Mouse (Mus musculus) right cerebral cortex, postnatal 10 days (tissue): Measurements from ENCODE around the gene Hist1h3g.

ENCODE experiments used
- DNase-seq, 2 experiments: peaks; one replicate each; pipeline ENCODE4 v3.0.0; 2021; ENCODE audit warnings: low spot score in 2 of 2

The Hist1h3g gene

DNA sequence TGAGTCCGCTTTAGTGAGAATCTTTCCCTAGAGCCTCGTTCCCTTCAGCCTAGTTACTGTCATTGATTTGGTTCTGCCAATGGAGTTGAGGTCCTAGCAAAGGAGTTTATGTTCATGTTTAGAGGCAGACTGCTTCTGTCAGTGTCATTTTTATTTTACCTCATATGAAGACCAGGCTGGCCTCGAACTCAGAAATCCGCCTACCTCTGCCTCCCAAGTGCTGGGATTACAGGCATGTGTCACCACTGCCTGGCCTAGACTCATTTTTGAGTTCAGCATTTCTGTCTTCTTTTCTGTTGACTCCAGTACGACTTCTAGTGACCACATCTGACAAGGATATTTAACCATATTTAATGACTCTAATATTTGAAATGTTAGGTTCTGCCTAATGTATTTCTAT, 19.9 kb upstream of the Hist1h3g start:
- no peak for DNase-seq

DNA sequence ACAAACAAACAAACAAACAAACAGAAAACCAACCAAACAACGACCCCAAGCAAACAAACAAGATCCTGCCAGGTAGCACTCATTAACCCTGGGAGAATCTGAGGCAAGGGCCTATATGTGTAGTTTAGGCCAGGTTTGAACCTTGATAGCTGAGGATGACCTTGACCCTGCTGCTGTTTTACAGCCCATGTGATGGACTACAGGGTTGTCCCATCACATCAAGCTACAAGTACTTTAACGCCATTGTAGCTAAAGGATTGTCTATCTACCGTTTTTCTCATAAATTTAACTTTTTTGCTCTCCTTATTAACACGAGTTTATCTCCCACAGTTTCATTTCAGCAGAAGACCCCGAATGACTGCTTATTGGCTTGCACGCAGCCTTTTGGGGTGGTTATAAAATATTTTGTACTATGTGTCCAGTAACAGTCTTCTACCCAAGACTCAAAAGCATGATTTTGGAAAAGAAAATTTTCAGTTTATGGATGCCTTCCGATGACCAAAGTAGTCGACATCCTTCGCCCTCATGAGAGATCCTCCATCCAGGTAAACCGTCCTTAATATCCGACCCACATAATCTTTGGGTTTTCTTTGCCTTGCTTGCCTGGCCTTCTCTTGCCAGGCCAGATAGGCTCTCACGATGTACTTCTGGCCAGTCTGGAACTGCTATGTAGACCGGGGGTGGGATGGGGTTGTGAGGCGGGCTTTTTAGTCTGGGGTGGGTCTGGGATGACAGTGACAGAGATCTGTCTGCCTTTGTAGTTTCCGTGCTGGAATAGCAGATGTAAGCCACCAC, 19.2 kb upstream of the Hist1h3g start:
- DNase-seq = no peak

DNA sequence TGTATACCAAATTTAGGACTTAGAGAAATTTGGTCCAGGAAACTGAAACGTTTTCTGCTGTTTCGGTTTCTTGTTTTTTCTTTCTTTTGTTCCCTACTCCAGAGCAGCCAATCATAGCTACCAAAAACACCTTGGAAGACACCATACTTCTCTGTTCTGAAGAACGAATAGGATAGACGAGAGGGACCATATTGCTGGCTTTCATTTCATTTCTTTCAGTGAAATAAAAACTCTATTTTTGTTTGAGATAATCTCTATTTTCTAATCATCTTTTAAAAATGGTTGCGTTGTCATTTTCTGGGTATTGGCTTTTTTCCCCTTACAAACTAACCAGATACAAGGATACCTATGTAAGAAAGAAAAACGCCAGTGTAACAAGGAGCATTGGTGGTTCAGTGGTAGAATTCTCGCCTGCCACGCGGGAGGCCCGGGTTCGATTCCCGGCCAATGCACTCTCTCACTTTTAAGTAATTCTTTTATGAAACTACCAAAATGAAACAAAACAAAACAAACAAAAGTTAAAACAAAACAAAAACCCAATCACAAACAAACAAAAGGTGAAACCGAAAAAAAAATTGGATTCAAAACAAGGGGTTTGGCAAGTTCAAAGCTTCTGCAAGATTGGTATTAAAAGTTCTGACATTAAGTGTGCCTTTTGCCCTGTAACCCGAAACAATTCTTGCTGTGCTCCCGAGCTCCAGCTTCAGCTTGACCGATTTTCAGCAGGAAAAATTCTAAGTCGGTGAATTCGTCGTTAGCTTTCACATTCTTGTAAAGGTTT, 18.2 kb upstream of the Hist1h3g start:
- DNase-seq = peak; percentile 73 to 80

DNA sequence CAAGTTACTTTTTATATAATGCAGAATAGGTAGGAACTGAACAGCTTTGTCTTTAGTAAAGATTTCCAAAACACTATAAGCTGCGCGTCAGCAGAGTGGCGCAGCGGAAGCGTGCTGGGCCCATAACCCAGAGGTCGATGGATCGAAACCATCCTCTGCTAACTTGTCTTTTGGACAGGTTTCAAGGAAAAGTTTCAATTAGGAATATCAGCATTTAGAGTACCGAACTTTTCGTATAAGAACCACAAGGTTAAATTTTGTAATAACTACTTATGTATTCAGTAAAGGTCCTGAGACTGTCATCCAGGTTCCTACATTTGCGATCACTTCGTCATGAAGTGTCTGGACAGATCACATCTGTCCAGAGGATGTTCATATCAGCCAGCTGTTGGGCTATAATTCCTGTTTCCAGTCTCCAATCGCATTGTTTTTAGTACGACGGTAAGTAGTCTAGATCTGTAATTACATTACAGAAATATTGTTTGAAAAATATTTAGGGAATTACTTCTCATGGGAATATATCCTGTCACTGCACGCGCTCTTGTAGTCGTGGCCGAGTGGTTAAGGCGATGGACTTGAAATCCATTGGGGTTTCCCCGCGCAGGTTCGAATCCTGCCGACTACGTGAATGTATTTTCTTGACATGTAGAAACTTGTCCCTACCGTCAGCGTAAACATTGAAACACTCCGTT, 17.5 kb upstream of the Hist1h3g start:
- DNase-seq = peak; percentile 90 to 94

DNA sequence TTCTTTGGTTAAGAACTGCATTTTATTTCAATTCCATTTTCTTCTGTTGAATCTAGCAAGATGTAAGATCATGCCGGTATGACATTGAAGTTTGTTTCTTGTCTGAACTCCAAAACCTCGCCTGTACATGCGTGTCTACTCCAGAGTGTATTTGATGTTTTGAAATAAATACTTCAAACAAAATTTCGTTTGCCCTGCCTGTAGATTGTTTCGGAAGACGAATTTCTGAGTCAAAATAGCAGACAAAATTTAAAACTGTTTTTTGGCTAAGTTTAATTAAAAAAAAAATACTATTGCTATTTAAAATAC, 17.0 kb upstream of the Hist1h3g start:
- no peak for DNase-seq

DNA sequence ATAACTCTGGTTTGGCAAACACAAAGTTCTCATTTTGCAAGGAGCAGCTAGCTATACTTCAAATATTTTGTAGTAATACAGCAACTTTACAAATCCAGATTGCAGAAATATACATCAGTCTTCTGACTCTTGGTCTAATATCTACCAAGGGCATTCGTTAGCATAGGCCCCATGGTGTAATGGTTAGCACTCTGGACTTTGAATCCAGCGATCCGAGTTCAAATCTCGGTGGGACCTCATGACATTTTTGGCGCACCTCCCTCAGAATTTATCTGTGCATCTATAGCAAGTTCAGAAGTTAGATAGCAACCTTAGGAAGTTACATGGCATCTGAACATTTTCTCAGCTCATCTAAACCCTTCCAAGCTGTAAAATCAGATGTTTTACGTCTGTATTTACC, 16.3 kb upstream of the Hist1h3g start:
- peak; percentile 79 to 80 for DNase-seq

DNA sequence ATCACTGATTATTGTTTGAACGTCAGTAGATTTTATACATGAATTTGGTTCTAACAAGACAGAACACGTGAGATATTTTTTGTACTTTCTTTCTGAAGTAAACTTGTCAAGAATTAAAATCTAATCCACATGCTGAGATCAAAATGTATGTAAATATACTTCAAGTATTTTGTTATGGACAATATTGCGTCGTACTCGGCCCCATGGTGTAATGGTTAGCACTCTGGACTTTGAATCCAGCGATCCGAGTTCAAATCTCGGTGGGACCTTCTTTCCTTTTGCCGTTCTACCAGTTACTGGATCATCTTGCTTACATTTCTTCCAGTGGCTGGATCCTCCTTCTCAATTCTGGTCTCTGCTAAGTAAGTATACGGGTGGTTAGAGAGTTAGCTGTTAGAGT, 15.8 kb upstream of the Hist1h3g start:
- peak; percentile 83 to 87 for DNase-seq

DNA sequence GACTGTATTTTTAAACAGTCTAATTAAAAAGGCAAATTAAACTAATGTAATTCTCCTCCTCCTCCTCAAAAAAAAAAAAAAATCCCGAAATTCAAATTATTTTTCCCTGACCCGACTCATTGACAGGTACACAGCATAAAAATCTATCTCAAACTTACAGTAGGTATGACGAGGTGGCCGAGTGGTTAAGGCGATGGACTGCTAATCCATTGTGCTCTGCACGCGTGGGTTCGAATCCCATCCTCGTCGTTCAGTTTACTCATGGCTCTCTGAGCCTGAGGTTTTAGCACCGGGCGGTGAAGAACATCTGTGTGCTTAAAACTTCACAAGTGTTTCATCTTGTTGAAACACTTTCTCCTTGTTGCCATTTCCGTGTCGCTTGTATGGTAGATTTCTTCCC, 13.5 kb upstream of the Hist1h3g start:
- DNase-seq = peak; percentile 73 to 81

DNA sequence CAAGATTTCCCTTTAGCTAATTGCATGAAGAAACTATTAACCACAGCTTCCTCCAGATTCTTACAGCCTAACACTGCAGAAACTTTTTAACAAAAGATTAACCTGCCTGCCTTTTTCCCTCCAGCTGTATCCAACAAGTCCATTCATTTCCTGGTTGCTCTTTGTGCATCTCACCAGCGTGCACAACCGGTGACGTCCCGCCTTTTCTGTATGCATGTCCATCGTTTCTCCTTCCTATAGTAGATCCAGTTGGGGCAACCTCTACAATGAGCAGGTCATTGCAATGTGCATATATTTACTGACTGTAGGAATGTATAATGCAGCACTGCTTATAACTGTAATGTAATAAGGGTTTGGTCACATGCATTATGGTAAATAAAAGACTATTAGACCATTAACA, 11.2 kb upstream of the Hist1h3g start:
- DNase-seq = no peak

DNA sequence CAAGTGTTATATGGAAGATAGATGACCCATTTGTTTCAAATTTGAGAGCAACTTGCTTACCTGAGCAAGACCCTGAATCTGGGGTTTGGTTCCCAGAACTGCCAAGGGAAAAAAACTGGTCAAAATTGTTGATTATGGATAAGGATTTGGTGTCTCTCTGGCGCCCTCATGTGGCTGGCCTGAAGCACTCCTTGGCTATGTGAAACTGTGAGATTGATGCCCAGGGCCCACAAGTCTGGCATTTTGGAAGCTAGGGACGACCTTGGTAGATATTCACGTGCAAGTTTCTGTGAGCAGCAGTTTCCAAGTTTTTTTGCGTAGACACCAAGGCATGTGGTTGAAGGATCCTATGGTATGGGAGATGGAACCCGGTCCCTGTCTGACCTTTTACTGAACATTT, 10.6 kb upstream of the Hist1h3g start:
- DNase-seq = peak; percentile 75 to 86

DNA sequence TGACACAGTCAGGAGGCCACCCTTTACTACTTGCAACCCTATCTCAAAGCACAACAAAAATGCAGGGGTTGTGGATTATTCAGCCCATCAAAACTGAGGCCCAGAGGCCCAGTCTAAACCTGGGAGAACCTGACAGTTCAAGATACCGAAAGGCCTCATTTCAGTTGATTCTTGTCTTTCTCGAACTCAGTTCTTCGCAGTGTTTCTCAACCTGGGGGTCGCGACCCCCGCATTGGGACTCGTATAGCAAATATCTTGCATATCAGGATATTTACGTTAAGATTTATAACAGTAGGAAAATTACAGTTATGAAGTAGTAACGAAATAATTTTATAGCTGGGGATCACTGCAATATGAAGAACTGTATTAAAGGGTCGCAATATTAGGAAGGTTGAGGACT, 9.3 kb upstream of the Hist1h3g start:
- peak in 1 of 2 experiments; percentile 37 for DNase-seq

DNA sequence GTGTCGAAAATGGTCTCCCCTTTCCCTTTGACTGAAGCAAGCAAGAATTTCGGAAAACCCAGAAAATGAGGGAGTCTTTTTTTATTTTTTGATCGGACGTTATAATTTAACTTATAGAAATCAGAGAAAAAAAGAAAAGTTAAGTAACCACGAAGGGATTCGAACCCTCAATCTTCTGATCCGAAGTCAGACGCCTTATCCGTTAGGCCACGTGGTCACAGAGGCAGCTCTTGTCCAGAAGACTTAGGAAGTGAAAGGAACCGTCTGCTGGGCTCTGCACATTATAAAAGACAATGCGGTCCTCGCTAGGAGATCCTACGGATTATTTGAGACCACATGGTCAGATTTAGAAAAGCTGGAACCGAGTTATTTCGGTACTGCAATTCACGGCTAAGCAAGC, 8.9 kb upstream of the Hist1h3g start:
- DNase-seq = peak; percentile 90 to 92

DNA sequence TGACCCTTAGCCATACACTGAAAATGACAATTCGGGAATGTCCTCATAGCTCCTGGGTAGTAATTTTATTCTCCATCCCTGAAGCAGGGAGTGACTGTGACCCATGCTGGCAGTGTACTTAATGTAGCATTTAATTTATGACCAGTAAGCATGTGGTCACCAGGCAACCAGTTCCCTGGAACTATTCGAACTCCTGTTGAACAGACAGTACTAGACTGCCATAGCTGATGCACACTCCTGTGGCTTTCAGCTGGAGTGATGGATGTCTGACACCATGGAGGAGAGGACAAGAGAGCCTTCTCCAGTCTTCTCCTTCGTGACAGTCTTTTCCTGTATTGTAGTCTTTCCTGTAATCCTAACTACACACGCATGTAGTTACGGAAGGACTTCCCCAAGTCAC, 6.2 kb upstream of the Hist1h3g start:
- no peak for DNase-seq

DNA sequence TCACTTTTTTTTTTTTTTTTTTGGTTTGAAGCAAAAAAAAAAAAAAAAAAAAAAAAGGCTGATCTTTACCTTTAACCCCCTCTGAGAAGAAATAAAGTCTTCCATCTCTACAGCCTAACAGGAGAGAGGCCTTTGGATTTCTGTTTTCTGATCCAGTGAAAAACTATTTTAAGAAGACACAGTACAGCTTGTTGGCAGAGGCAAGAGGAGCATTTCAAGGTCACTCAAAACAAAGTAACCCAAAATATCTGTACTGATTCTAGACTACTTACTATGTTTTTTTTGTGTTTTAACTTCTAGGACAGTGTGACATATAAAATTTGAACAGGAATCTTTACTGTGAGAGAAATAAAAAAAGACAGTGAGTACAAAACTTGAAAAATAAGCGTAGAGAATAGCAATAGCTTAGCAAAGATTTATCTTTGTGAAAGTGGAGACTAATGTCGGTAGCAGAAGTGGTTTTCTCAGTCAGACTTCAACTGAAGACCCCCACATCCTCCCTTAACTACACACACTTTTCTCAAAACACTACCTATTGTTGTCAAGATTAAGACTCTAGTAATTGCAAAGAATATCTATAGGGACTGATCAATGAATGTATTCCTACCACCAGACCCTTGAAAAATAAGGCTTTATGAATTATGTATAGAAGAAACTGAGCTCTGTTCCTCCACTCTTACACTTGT, 5.6 kb upstream of the Hist1h3g start:
- no peak for DNase-seq

DNA sequence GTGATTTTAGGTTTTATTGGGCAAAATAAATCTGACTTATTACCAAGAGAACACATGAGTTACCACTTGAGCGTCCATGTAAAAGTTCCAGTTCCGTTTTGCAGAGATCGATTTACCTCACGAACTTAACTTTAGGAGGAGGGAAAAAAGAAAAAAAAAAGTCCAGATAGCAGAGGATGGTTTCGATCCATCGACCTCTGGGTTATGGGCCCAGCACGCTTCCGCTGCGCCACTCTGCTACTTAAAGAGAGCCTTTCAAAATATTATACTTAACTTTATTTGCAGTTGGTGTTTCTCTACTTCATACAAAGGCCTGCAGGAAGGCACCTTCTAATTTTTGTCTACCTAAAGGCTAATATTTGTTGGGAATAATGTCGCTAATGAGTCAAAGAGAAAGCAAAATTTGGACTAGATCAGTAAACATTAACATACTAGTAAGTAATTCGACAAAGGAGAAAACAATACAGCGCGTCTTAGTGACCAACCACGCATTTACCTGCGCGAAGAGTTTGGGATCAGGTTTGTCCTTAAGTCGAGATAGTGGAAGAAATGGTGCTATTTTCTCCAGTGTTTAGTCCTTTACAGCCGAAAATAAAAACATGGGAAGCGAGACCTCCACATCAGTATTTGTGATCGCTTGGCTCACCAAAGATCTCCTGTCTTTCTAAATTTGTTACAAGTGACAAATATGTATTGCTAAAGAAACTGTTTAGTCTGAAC, 4.9 kb upstream of the Hist1h3g start:
- peak; percentile 57 to 69 for DNase-seq

DNA sequence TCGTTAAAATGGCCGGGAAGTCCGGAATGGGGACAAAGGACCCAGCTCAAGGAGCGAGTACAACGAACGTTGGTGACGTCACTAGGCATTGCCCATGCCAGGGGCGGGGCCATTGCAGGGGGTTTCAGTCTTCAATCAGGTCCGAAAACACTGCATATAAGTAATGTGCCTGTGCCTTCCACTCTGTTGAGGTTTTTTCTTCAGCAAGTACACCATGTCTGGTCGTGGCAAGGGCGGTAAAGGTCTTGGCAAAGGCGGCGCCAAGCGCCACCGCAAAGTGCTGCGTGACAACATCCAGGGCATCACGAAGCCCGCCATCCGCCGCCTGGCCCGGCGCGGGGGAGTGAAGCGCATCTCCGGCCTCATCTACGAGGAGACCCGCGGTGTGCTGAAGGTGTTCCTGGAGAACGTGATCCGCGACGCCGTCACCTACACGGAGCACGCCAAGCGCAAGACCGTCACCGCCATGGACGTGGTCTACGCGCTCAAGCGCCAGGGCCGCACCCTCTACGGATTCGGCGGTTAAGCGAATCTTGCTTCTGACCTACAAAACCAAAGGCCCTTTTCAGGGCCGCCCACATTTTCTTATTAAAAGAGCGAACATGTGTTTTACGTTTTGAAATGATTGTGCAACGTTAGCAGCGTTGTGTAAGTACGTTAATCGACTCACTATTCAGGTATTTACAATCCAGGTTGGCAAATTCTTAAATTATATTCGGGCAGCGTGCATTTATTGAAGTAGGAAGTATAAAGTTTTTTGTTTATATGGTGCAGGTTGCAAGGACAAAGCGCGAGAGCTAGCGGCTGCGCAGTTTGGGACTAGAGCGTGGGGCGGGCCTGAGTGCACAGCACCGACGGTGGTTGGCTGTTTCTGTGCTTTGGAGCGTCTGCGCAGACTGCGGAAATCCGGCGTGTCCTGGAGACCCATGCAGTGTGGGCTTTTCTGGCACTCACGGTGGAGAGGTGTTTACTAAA, 4.0 kb upstream of the Hist1h3g start, which contains the start of gene Hist1h4h:
Hist1h4h (plus strand) TSS at position 150 of the 975 bp plus-strand sequence.
- DNase-seq = peak; percentile 98

DNA sequence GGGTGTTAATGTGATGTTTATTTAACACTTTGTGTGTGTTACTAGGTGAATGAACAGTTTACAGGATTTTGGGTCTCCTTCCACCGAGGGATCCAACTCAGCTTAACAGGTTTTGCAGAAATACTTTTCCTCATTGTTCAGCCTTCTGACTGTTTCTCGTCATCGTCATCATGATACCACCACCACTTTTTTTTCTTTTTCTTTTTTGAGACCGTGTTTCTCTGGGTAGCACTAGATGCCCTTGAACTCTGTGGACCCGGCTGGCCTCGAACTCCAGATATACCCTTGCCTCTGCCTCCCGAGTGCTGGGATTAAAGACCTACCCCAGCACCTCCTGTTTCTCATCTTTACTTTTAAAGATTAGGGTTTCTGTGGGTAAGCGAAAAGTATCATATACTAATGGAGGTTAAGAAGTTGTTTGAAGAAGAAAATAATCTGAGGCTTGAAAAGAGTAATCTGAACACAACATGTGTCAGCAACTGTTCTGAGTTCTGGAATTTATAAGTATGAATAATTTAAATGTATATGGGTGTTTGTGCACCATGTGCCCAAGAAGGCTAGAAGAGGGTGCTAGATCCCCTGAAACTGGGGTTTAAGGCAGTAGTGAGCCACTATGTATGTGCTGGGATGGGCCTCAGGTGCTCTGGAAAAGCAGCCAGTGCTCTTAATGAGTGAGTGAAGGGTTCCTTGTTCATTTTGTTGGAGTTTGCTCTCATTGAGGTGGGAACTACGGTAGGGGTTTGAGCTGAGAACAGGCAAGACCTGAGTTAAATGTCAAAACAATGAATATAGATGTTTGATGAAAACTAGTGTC, 2.8 kb upstream of the Hist1h3g start:
- no peak for DNase-seq

DNA sequence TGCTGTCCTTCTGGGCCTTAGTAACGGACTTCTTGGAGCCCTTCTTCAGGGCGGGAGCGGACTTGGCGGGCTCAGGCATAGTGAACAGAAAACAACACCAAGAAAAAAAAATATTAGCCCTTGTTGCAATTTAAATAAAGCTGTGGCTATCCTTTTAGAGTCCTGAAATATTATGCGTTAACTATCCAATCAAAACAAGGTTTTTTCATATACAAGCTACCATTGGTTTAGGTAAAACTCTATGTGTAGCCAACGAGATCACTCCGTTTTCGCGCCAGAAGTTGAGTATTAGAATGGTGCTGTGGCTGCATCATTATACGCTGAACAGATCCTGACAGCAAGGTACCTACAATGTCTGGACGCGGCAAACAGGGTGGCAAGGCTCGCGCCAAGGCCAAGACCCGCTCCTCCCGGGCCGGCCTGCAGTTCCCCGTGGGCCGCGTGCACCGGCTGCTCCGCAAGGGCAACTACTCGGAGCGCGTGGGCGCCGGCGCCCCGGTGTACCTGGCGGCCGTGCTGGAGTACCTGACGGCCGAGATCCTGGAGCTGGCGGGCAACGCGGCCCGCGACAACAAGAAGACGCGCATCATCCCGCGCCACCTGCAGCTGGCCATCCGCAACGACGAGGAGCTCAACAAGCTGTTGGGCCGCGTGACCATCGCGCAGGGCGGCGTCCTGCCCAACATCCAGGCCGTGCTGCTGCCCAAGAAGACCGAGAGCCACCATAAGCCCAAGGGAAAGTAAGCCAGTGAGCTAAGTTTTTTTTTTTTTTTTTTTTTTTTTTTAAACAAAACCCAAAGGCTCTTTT, 1.5 kb upstream of the Hist1h3g start, which contains the start of gene Hist1h2af:
Hist1h2af (plus strand) TSS at position 347 of the 808 bp plus-strand sequence.
- DNase-seq = peak; percentile 89 to 93
